ENCODE assay signal across 25 mouse cellular contexts in genomic region chr6:71627325-71627724, GRCm38 (mm10). TPM values are rescaled to one million over a fixed set of nuclear protein-coding genes. Genes with fewer than 3 reads are reported as not detected.
DNase-seq lines count a peak whose midpoint lies in the region; ATAC-seq and TF ChIP-seq lines count a peak whose summit lies in the region.
"Had no signal": no experiment of that assay in that cellular context is flagged by ENCODE, and none has a peak within 500 bp of the region (broad histone marks: within the 10 kb centered on the region; RNA-seq: fewer than 3 reads in every experiment).

No protein-coding gene starts in this region.

- 0 out of 2 replicates have a peak overlapping the region, but pooled peaks have one; percentile 3 for H3K4me3 ChIP-seq in E14TG2a.4 (replicated peaks; ENCODE audit: low read length)
- no peak overlapping the region for H3K4me3 ChIP-seq in G1E (ENCODE audit: low read depth, low read length)
- H3K4me3 ChIP-seq in MEL (ENCODE audit: control insufficient read depth in 1 of 2, insufficient read depth in 1 of 2, low read depth in 2 of 2, low read length in 2 of 2) = no peak overlapping the region
- H3K4me3 ChIP-seq in lung, postnatal 0 days (ENCODE audit: low read depth, low read length) = no peak overlapping the region

- peaks cover 94% of the 10 kb centered on the region for H3K36me3 ChIP-seq in E14TG2a.4 (ENCODE audit: insufficient read depth, low read length)
- H3K36me3 ChIP-seq in G1E (replicated peaks) = peaks cover 80% of the 10 kb centered on the region
- H3K36me3 ChIP-seq in MEL (ENCODE audit: control insufficient read depth in 1 of 2, insufficient read depth in 2 of 2, low read length in 2 of 2) = peaks cover 42 to 55% of the 10 kb centered on the region in 2 experiments
- peaks cover 21% of the 10 kb centered on the region for H3K36me3 ChIP-seq in lung, postnatal 0 days (ENCODE audit: insufficient read depth, low read length)

- DNase-seq in 416B (ENCODE audit: low read depth) (peak; percentile 32), G1E (ENCODE audit: low spot score) (no peak), MEL (ENCODE audit: low read depth, low spot score) (peak; percentile 41)
- no peak for DNase-seq in lung, postnatal 0 days (ENCODE audit: low spot score)
- no peak for DNase-seq in embryo, embryonic 10.5 days (ENCODE audit: low spot score)
- no peak for DNase-seq in spleen, postnatal 36 days (ENCODE audit: low spot score in 2 of 2)
- DNase-seq: adrenal gland, adult 2 months; adrenal gland, adult 8-10 months; adrenal gland, postnatal 10 days; adrenal gland, postnatal 14 days; adrenal gland, postnatal 25 days; adrenal gland, postnatal 36 days; B cell, adult 2 months; cerebellum, adult 11 months; cerebellum, adult 11-12 months; cerebellum, adult 18-20 months; cerebellum, adult 2 months; cerebellum, adult 8-10 months; cerebellum, adult 9-10 months had no signal

- no peaks in the 10 kb centered on the region for H3K27me3 ChIP-seq in E14TG2a.4 (ENCODE audit: insufficient read depth, low read length)
- no peaks in the 10 kb centered on the region for H3K27me3 ChIP-seq in G1E (ENCODE audit: insufficient read depth, low read length)
- H3K27me3 ChIP-seq in MEL (ENCODE audit: control insufficient read depth in 1 of 2, insufficient read depth in 2 of 2, low read length in 2 of 2) = no peaks in the 10 kb centered on the region
- H3K27me3 ChIP-seq in lung, postnatal 0 days (replicated peaks; ENCODE audit: insufficient read depth, low read length) = no peaks in the 10 kb centered on the region
- H3K27me3 ChIP-seq: CH12.LX, Patski had no signal

- no peak for TF ChIP-seq RAD21 in MEL (IDR thresholded peaks at IDR 0.05; ENCODE audit: low read depth, low read length)

- H3K27ac ChIP-seq in MEL (ENCODE audit: control insufficient read depth, low read depth, low read length) = no peak overlapping the region
- no peak overlapping the region for H3K27ac ChIP-seq in lung, postnatal 0 days (ENCODE audit: low read length)

- no peak overlapping the region for H3K9ac ChIP-seq in MEL (ENCODE audit: control insufficient read depth, low read depth, low read length, poor library complexity, severe bottlenecking)
- no peak overlapping the region for H3K9ac ChIP-seq in lung, postnatal 0 days (replicated peaks; ENCODE audit: low read depth)

- TF ChIP-seq EP300 in MEL (IDR thresholded peaks at IDR 0.05; ENCODE audit: low read depth in 1 of 2, low read length in 2 of 2) = peak in 1 of 2 experiments; percentile 57; a peak in 2 of 4 replicates
- no peak for TF ChIP-seq EP300 in lung, postnatal 0 days (IDR thresholded peaks at IDR 0.05)

- no peaks in the 10 kb centered on the region for H3K9me3 ChIP-seq in E14TG2a.4 (ENCODE audit: low read length)
- no peaks in the 10 kb centered on the region for H3K9me3 ChIP-seq in G1E (replicated peaks)
- no peaks in the 10 kb centered on the region for H3K9me3 ChIP-seq in MEL (replicated peaks; ENCODE audit: insufficient read depth, low read length)
- no peaks in the 10 kb centered on the region for H3K9me3 ChIP-seq in lung, postnatal 0 days (ENCODE audit: low read length)

- H3K4me1 ChIP-seq in E14TG2a.4 (replicated peaks; ENCODE audit: low read depth, low read length) (peaks cover 72% of the 10 kb centered on the region), G1E (ENCODE audit: insufficient read depth, low read depth, low read length) (peaks cover 30% of the 10 kb centered on the region), MEL (ENCODE audit: control insufficient read depth in 1 of 2, insufficient read depth in 2 of 2, low read length in 2 of 2) (peaks cover 5 to 16% of the 10 kb centered on the region in 2 experiments; a peak in 2 of 4 replicates)
- H3K4me1 ChIP-seq in lung, postnatal 0 days (ENCODE audit: insufficient read depth, low read depth, low read length) = peaks cover 8% of the 10 kb centered on the region; the same call in 1 of the 2 replicates

- H3K79me2 ChIP-seq in MEL (ENCODE audit: control insufficient read depth, insufficient read depth, low read length, poor library complexity) = peaks cover 15% of the 10 kb centered on the region

- peak; percentile 23; the same call in 1 of the 2 replicates for ATAC-seq in G1E (ENCODE audit: extremely low read depth, insufficient number of reproducible peaks, low FRiP score, poor library complexity, severe bottlenecking)
- no peak for ATAC-seq in lung, postnatal 0 days
- ATAC-seq in frontal cortex, adult (ENCODE audit: low TSS enrichment) = no peak
- ATAC-seq: activated CD4-positive, CD25-positive, alpha-beta regulatory T cell, adult 4 months; CD4-positive, CD25-positive, alpha-beta regulatory T cell, adult 4 months; Patski had no signal

- TF ChIP-seq CTCF in E14TG2a.4 (conservative IDR thresholded peaks at IDR 0.05; ENCODE audit: low read length) = no peak
- no peak for TF ChIP-seq CTCF in G1E (IDR thresholded peaks at IDR 0.05; ENCODE audit: low read depth, low read length)
- TF ChIP-seq CTCF in MEL (IDR thresholded peaks at IDR 0.05 in 2 of 3, conservative IDR thresholded peaks at IDR 0.05 in 1 of 3; ENCODE audit: control insufficient read depth in 1 of 3, insufficient read depth in 1 of 3, low read depth in 2 of 3, low read length in 3 of 3, poor library complexity in 1 of 3, severe bottlenecking in 1 of 3) = no peak
- TF ChIP-seq CTCF in lung, postnatal 0 days (IDR thresholded peaks at IDR 0.05) = no peak

- H3K4me2 ChIP-seq in lung, postnatal 0 days (replicated peaks; ENCODE audit: low read depth, low read length) = no peak overlapping the region

- no peak for TF ChIP-seq POLR2A in MEL (IDR thresholded peaks at IDR 0.05; ENCODE audit: control insufficient read depth in 1 of 2, insufficient read depth in 1 of 2, low read depth in 1 of 2, low read length in 2 of 2, poor library complexity in 1 of 2)

TF ChIP-seq in MEL, 35 proteins besides CTCF, POLR2A, EP300 and RAD21:
- TF ChIP-seq GATA1 (IDR thresholded peaks at IDR 0.05; ENCODE audit: low read depth, low read length) = peak; percentile 55; the same call in 1 of the 2 replicates
- no peak for TF ChIP-seq NELFE (IDR thresholded peaks at IDR 0.05; ENCODE audit: low read depth, low read length)

RNA-seq across cellular contexts. Expression of gene Kdm3a, which starts 5.5 kb away (rescaled TPM):
- 196 TPM in 2 replicates for total RNA-seq in G1E (2014; fragmentation: Nextera tagmentation)
- total RNA-seq in G1E (2017) = 142 and 144 TPM in 2 replicates
- polyA plus RNA-seq in G1E (2012) = 5.5 and 8.2 TPM in 2 replicates
- total RNA-seq in MEL (2012; rRNA removed) = 14.4 and 27.2 TPM in 2 replicates
- polyA plus RNA-seq in MEL (2012; ENCODE audit: insufficient read depth in 1 of 2, insufficient read length in 2 of 2, low read depth in 1 of 2, low replicate concordance in 2 of 2, missing spikeins in 1 of 2) = 10 to 100 TPM in 1 of 2 experiments, not detected in 1; 35.5 TPM
- 23.8 and 24.4 TPM in 2 replicates for polyA plus RNA-seq in lung, postnatal 0 days (2015; fragmentation: Nextera tagmentation; extraction: Ambion mirVana)

Comparison
In these comparisons a context has a peak if more than half of its experiments do, and no peak if none do; other contexts are left out.
1. DNase-seq: peak in 416B (single experiment) and MEL (single experiment); none in G1E (single experiment), lung, postnatal 0 days (single experiment), embryo, embryonic 10.5 days (single experiment) and spleen, postnatal 36 days (0 of 2).